Mouse (Mus musculus) adrenal gland, adult 2 months (tissue): Measurements from ENCODE around the gene Il11ra1. TPM values are rescaled to one million over a fixed set of nuclear protein-coding genes. Genes with fewer than 3 reads are reported as not detected.
"Not testable (repeated sequence)": the region's sequence is repeated elsewhere in the genome, so short reads cannot be mapped to it uniquely, and the experiment has no call there.

Experiments used
- DNase-seq: peaks from one replicate; pipeline ENCODE4 v3.0.0; 2021
- polyA plus RNA-seq: library from polyadenylated mRNA; depleted of rRNA; stranded (reverse); fragments of >200 nt; gene quantifications from 2 replicates; pipeline ENCODE4 v1.2.3, GENCODE M21; 2012; rRNA removed
- total RNA-seq, 2 experiments: library from RNA; stranded (reverse); gene quantifications; 2 replicates each; pipeline ENCODE4 v1.2.3; 2021

Gene Il11ra1
- total and polyA plus RNA-seq, 3 experiments, result 53.0 to 290 (median 90.8) TPM

GRCm38 (mm10) chr4:41781748-41782485, 82.1 kb downstream of the Il11ra1 start:
- DNase-seq, result not testable (repeated sequence)

GRCm38 (mm10) chr4:41782711-41783110, 82.9 kb downstream of the Il11ra1 start:
- not testable (repeated sequence) for DNase-seq

GRCm38 (mm10) chr4:41783197-41783596, 83.4 kb downstream of the Il11ra1 start:
- DNase-seq, result not testable (repeated sequence)

Other genes starting within 250 kb of the Il11ra1 start
- gene Kif24, start 235.1 kb upstream of the Il11ra1 start, total RNA-seq, result 1 to 10 TPM in 1 of 2 experiments, under 1 TPM in 1; 0.83 to 1.4 TPM
- 0.30 and 0.56 TPM in 2 replicates for gene Kif24, start 235.1 kb upstream of the Il11ra1 start, polyA plus RNA-seq
- gene Nudt2, start 234.8 kb upstream of the Il11ra1 start, total RNA-seq, result 10 to 100 TPM; 32.8 to 33.0 TPM
- gene Nudt2, start 234.8 kb upstream of the Il11ra1 start, polyA plus RNA-seq, result 4.9 and 5.6 TPM in 2 replicates
- 10 to 100 TPM; 12.3 to 15.2 TPM for gene AI464131, start 196.9 kb upstream of the Il11ra1 start, total RNA-seq
- gene AI464131, start 196.9 kb upstream of the Il11ra1 start, polyA plus RNA-seq, result 11.5 and 14.6 TPM in 2 replicates
- under 1 TPM in 1 of 2 experiments, not detected in 1; 0.55 TPM for gene 1110017D15Rik, start 182.7 kb upstream of the Il11ra1 start, total RNA-seq
- gene 1110017D15Rik, start 182.7 kb upstream of the Il11ra1 start, polyA plus RNA-seq, result 0.40 and 0.66 TPM in 2 replicates
- gene Fam219a, start 130.5 kb upstream of the Il11ra1 start, total RNA-seq, result 10 to 100 TPM; 14.3 to 20.1 TPM
- gene Fam219a, start 130.5 kb upstream of the Il11ra1 start, polyA plus RNA-seq, result 74.7 and 76.1 TPM in 2 replicates
- gene Dnaic1, start 130.2 kb upstream of the Il11ra1 start, total RNA-seq, result under 1 TPM in 1 of 2 experiments, not detected in 1; 0.46 TPM
- 0.38 and 0.43 TPM in 2 replicates for gene Dnaic1, start 130.2 kb upstream of the Il11ra1 start, polyA plus RNA-seq
- gene Enho, start 59.7 kb upstream of the Il11ra1 start, total RNA-seq, result 1 to 10 TPM; 2.9 to 4.6 TPM
- 13.2 and 20.9 TPM in 2 replicates for gene Enho, start 59.7 kb upstream of the Il11ra1 start, polyA plus RNA-seq
- gene Cntfr, start 2.9 kb upstream of the Il11ra1 start, total RNA-seq, result 10 to 100 TPM; 37.6 to 62.3 TPM
- 70.6 and 72.3 TPM in 2 replicates for gene Cntfr, start 2.9 kb upstream of the Il11ra1 start, polyA plus RNA-seq
- gene Rpp25l, start 13.5 kb downstream of the Il11ra1 start, total RNA-seq, result 10 to 100 TPM; 31.0 to 38.6 TPM
- gene Rpp25l, start 13.5 kb downstream of the Il11ra1 start, polyA plus RNA-seq, result 61.9 and 70.1 TPM in 2 replicates
- gene Dctn3, start 23.2 kb downstream of the Il11ra1 start, total RNA-seq, result 100 to 1,000 TPM; 105 to 128 TPM
- gene Dctn3, start 23.2 kb downstream of the Il11ra1 start, polyA plus RNA-seq, result 51.7 and 60.7 TPM in 2 replicates
- gene Arid3c, start 31.2 kb downstream of the Il11ra1 start, total RNA-seq, result not detected
- not detected in 2 replicates for gene Arid3c, start 31.2 kb downstream of the Il11ra1 start, polyA plus RNA-seq
- gene Galt, start 55.2 kb downstream of the Il11ra1 start, total RNA-seq, result 10 to 100 TPM; 42.9 to 43.3 TPM
- 113 and 117 TPM in 2 replicates for gene Galt, start 55.2 kb downstream of the Il11ra1 start, polyA plus RNA-seq
- gene Sigmar1, start 56.2 kb downstream of the Il11ra1 start, total RNA-seq, result 10 to 100 TPM; 83.8 to 86.7 TPM
- 139 and 145 TPM in 2 replicates for gene Sigmar1, start 56.2 kb downstream of the Il11ra1 start, polyA plus RNA-seq
- gene Ccl27a, start 74.3 kb downstream of the Il11ra1 start, total RNA-seq, result 10 to 100 TPM; 31.1 to 42.7 TPM
- 74.2 and 96.3 TPM in 2 replicates for gene Ccl27a, start 74.3 kb downstream of the Il11ra1 start, polyA plus RNA-seq
- gene Gm21541, start 203.6 kb downstream of the Il11ra1 start, total RNA-seq, result not detected
- not detected in 2 replicates for gene Gm21541, start 203.6 kb downstream of the Il11ra1 start, polyA plus RNA-seq
- gene Gm20878, start 241.6 kb downstream of the Il11ra1 start, total RNA-seq, result 1 to 10 TPM; 3.8 to 4.5 TPM
- gene Gm20878, start 241.6 kb downstream of the Il11ra1 start, polyA plus RNA-seq, result 3.3 and 4.8 TPM in 2 replicates